Mouse (Mus musculus): Measurements from ENCODE around the gene Ttc7b.

GRCm38 (mm10) chr12:100439883-100440282, 80.7 kb downstream of the Ttc7b start:
- TF ChIP-seq CTCF (IDR thresholded peaks at IDR 0.05; ENCODE audit: control insufficient read depth, insufficient read depth, insufficient read length) = no peak
- no peak for TF ChIP-seq CEBPB (IDR thresholded peaks at IDR 0.05; ENCODE audit: low read depth)
- TF ChIP-seq MAX (IDR thresholded peaks at IDR 0.05) = no peak

All from C2C12 (cell line).